Mouse (Mus musculus) testis, adult 2 months (tissue): ENCODE measurements around the gene Rpl3.

Experiments
- CTCF ChIP-seq: fragments of 200-500 bp; IDR thresholded peaks from 2 replicates; pipeline ENCODE4 v1.5.1; 2012; ENCODE audit warnings: low read depth, mild to moderate bottlenecking, inconsistent platforms, low read length, moderate library complexity; ENCODE audit not compliant: control insufficient read depth, insufficient read depth, insufficient replicate concordance
- POLR2A ChIP-seq: fragments of 200-500 bp; IDR thresholded peaks from 2 replicates; pipeline ENCODE4 v1.6.1; 2012; ENCODE audit warnings: low read depth, mild to moderate bottlenecking, inconsistent platforms, low read length, moderate library complexity; ENCODE audit not compliant: control insufficient read depth

- TF ChIP-seq POLR2A (no peak), CTCF (no peak)
These were observed 42.2 kb upstream of the Rpl3 start for GRCm38 (mm10) chr15:80133682-80134449.
